Mouse (Mus musculus): ENCODE measurements around the gene Tmem121b.

GRCm38 (mm10) chr6:120539132-120539759 lies 45.6 kb upstream of the Tmem121b start:
- TF ChIP-seq MXI1 (IDR thresholded peaks at IDR 0.05; ENCODE audit: low read depth, low read length) (peak; percentile 50), MAFK (IDR thresholded peaks at IDR 0.05; ENCODE audit: borderline replicate concordance, low read depth, low read length) (no peak), CTCF (IDR thresholded peaks at IDR 0.05 in 2 of 3, conservative IDR thresholded peaks at IDR 0.05 in 1 of 3; ENCODE audit: control insufficient read depth in 1 of 3, insufficient read depth in 1 of 3, low read depth in 2 of 3, low read length in 3 of 3, poor library complexity in 1 of 3, severe bottlenecking in 1 of 3) (peak; percentile 94 to 99 (median 97)), BHLHE40 (IDR thresholded peaks at IDR 0.05; ENCODE audit: borderline replicate concordance, low read depth, low read length) (no peak), RCOR1 (IDR thresholded peaks at IDR 0.05; ENCODE audit: low read depth, low read length) (no peak), SMC3 (IDR thresholded peaks at IDR 0.05; ENCODE audit: low read depth, low read length) (peak; percentile 97), POLR2A (IDR thresholded peaks at IDR 0.05; ENCODE audit: control insufficient read depth in 1 of 2, insufficient read depth in 1 of 2, low read depth in 1 of 2, low read length in 2 of 2, poor library complexity in 1 of 2) (no peak), POLR2AphosphoS2 (IDR thresholded peaks at IDR 0.05; ENCODE audit: low read length) (no peak), ZC3H11A (IDR thresholded peaks at IDR 0.05; ENCODE audit: low read depth, low read length) (peak; percentile 97), EP300 (IDR thresholded peaks at IDR 0.05; ENCODE audit: low read depth in 1 of 2, low read length in 2 of 2) (peak in 1 of 2 experiments; percentile 14; a peak in 1 of 4 replicates), MAX (IDR thresholded peaks at IDR 0.05; ENCODE audit: low read length) (no peak), TBP (IDR thresholded peaks at IDR 0.05; ENCODE audit: low read depth, low read length) (no peak)
